ENCODE assay signal across 34 mouse cellular contexts in the genomic region with DNA sequence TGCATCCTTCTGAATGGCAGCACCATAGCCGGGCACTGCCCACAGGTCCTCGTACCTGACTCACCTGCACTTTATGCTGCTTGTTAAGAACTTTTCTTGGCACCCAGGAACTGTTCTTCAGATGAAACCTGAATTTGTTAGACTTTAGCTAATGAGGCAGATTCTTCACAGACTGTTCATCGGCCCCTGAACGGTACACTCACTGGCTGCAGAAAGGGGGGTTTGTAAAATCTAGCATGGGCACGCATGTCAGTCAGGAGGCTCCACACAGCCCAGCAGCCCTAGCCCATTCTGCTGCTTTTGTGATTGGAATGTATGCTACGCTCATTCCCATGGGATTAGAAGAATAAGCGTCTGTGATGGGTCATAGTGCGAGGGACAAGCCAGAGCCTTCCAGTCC. TPM values are rescaled to one million over a fixed set of nuclear protein-coding genes. Genes with fewer than 3 reads are reported as not detected.
"Had no signal": no experiment of that assay in that cellular context is flagged by ENCODE, and none has a peak within 500 bp of the region (broad histone marks: within the 10 kb centered on the region; RNA-seq: fewer than 3 reads in every experiment).

No protein-coding gene starts in this region.

- H3K27ac ChIP-seq: left cerebral cortex, adult 2 months; limb, embryonic 10.5 days; limb, embryonic 12.5 days; limb, embryonic 13.5 days; limb, embryonic 15.5 days; liver, embryonic 12.5 days; liver, embryonic 13.5 days; liver, embryonic 14.5 days; liver, embryonic 15.5 days; lung, embryonic 15.5 days; macrophage; midbrain, embryonic 10.5 days; midbrain, embryonic 12.5 days; midbrain, embryonic 13.5 days; midbrain, embryonic 15.5 days; neural tube, embryonic 12.5 days; neural tube, embryonic 13.5 days had no signal

- DNase-seq: left cerebral cortex, postnatal 4 days; liver; liver, embryonic 13.5 days; liver, postnatal 0 days; lung, adult 18-20 months; lung, adult 2 months; lung, embryonic 14.5 days; lung, postnatal 10 days; lung, postnatal 14 days; lung, postnatal 36 days; lung, postnatal 4 days; midbrain, embryonic 14.5 days had no signal

- H3K4me2 ChIP-seq: limb, embryonic 12.5 days; limb, embryonic 13.5 days; limb, embryonic 15.5 days; liver, embryonic 11.5 days; liver, embryonic 12.5 days; liver, embryonic 13.5 days; liver, embryonic 15.5 days; lung, embryonic 14.5 days; lung, embryonic 15.5 days; midbrain, embryonic 12.5 days; midbrain, embryonic 13.5 days; midbrain, embryonic 15.5 days; neural tube, embryonic 12.5 days; neural tube, embryonic 13.5 days had no signal

- H3K9me3 ChIP-seq: limb, embryonic 10.5 days; limb, embryonic 12.5 days; limb, embryonic 13.5 days; limb, embryonic 15.5 days; liver, embryonic 12.5 days; liver, embryonic 13.5 days; liver, embryonic 15.5 days; lung, embryonic 15.5 days; midbrain, embryonic 10.5 days; midbrain, embryonic 12.5 days; midbrain, embryonic 13.5 days; midbrain, embryonic 15.5 days; neural tube, embryonic 12.5 days; neural tube, embryonic 13.5 days had no signal

- H3K27me3 ChIP-seq: limb, embryonic 12.5 days; limb, embryonic 13.5 days; limb, embryonic 15.5 days; liver, embryonic 12.5 days; liver, embryonic 13.5 days; liver, embryonic 15.5 days; lung, embryonic 15.5 days; midbrain, embryonic 12.5 days; midbrain, embryonic 13.5 days; midbrain, embryonic 15.5 days; neural tube, embryonic 12.5 days; neural tube, embryonic 13.5 days had no signal

- ATAC-seq: liver, embryonic 12.5 days; liver, postnatal 0 days; lung, postnatal 0 days; midbrain, embryonic 13.5 days; midbrain, embryonic 15.5 days had no signal

- H3K4me3 ChIP-seq: left cerebral cortex, adult 2 months; limb, embryonic 10.5 days; limb, embryonic 12.5 days; limb, embryonic 13.5 days; limb, embryonic 15.5 days; liver, embryonic 12.5 days; liver, embryonic 13.5 days; liver, embryonic 15.5 days; lung, embryonic 15.5 days; midbrain, embryonic 10.5 days; midbrain, embryonic 12.5 days; midbrain, embryonic 13.5 days; midbrain, embryonic 15.5 days; myocyte; neural tube, embryonic 12.5 days; neural tube, embryonic 13.5 days had no signal

- H3K9ac ChIP-seq: limb, embryonic 12.5 days; limb, embryonic 13.5 days; limb, embryonic 15.5 days; liver, embryonic 12.5 days; liver, embryonic 13.5 days; liver, embryonic 14.5 days; liver, embryonic 15.5 days; liver, postnatal 0 days; lung, embryonic 14.5 days; lung, embryonic 15.5 days; midbrain, embryonic 12.5 days; midbrain, embryonic 13.5 days; midbrain, embryonic 15.5 days; neural tube, embryonic 12.5 days; neural tube, embryonic 13.5 days had no signal

RNA-seq across cellular contexts. Expression of a gene that starts 26.2 kb away (rescaled TPM):
- total RNA-seq: megakaryocyte progenitor cell, adult 5-6 weeks had no signal
- polyA plus RNA-seq: liver, adult 2 months; liver, embryonic 11.5 days; liver, embryonic 15.5 days; liver, embryonic 16.5 days; lung, postnatal 0 days; macrophage; myocyte had no signal
